Mouse (Mus musculus): ENCODE results near the gene Mettl14. TPM values are rescaled to one million over a fixed set of nuclear protein-coding genes. Genes with fewer than 3 reads are reported as not detected.

The Mettl14 gene
- polyA plus RNA-seq, 1 experiment from 2014 or later, result 35.1 TPM

DNA sequence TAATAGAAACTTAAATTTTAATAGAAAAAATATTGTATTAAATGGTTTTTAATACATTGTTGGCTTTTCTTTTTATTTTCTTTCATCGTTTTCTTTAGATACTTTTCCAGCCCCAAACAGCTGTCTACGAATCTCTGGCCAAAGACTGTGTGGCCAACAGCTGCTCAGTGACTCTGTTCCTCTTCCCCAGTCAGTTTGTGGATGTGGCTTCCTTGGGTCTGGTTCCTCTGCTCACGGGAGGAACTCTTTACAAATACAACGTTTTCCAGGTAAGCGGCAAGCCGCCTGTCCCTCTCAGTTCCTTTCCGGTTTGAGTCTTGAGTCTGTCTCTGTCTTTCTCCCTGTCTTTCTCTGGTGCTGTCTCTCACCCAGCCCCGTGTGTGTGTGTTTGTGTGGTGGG lies 35.3 kb downstream of the Mettl14 start:
- Histone ChIP-seq H3K9ac (ENCODE audit: low read length) (no peak overlapping the region), H3K27ac (ENCODE audit: low read depth, low read length) (no peak overlapping the region), H3K4me2 (ENCODE audit: low read depth, low read length, severe bottlenecking) (no peak overlapping the region), H3K4me3 (ENCODE audit: low read depth, low read length) (no peak overlapping the region), H3K4me1 (replicated peaks; ENCODE audit: control insufficient read depth, insufficient read depth, low read length) (no peaks in the 10 kb centered on the region), H3K36me3 (ENCODE audit: control insufficient read depth, insufficient read depth, low read length) (no peaks in the 10 kb centered on the region), H3K9me3 (ENCODE audit: control insufficient read depth, low read length) (no peaks in the 10 kb centered on the region), H3K27me3 (ENCODE audit: control insufficient read depth, insufficient read depth, low read length) (no peaks in the 10 kb centered on the region)
- no peak for DNase-seq (ENCODE audit: low spot score)
- ATAC-seq (replicated peaks; ENCODE audit: low FRiP score), result no peak
- 86% methylated on average over 8 of the region's 8 CpGs for WGBS

DNA sequence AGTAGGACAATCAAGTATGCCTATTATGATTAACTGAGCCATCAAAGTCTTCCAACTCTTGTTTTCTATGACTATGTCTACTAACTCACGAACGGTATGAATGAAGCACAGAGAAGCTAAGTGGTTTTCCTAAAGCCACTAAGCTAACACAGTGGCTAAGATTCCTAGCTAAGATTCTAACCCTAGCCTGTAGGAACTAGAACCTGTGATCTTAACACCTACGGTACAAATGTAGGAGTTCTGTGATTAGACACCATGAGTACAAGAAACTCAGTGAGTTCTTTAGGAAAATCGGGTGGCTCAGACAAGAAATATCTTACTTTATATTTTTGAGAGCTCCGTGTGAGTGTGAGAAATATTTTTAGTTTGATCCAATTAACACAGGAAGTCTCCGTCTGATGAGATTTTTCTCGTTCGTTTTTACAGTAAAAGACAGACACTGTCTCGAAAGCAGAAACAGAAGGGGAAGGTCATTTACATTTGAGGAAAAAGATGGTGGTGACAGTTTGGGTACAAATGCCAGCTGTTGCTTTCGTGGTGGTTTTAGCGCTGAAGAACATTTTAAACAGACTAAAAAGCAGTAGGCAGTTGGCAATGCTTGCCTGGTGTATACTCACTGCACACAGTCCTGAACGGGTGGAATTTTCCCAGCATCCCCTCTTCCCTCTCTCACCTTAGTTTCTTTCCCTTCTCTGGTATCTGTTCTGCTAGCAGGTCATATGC lies 37.7 kb downstream of the Mettl14 start:
- H3K36me3 ChIP-seq (ENCODE audit: control insufficient read depth, insufficient read depth, low read length), result no peaks in the 10 kb centered on the region
- WGBS, result 92% methylated on average over 12 of the region's 12 CpGs
- no peak overlapping the region for H3K9ac ChIP-seq (ENCODE audit: low read length)
- no peaks in the 10 kb centered on the region for H3K9me3 ChIP-seq (ENCODE audit: control insufficient read depth, low read length)
- no peak overlapping the region for H3K4me2 ChIP-seq (ENCODE audit: low read depth, low read length, severe bottlenecking)
- DNase-seq (ENCODE audit: low spot score) (no peak), ATAC-seq (replicated peaks; ENCODE audit: low FRiP score) (no peak)
- H3K4me3 ChIP-seq (ENCODE audit: low read depth, low read length), result no peak overlapping the region
- H3K4me1 ChIP-seq (replicated peaks; ENCODE audit: control insufficient read depth, insufficient read depth, low read length), result no peaks in the 10 kb centered on the region
- no peak overlapping the region for H3K27ac ChIP-seq (ENCODE audit: low read depth, low read length)
- no peaks in the 10 kb centered on the region for H3K27me3 ChIP-seq (ENCODE audit: control insufficient read depth, insufficient read depth, low read length)

DNA sequence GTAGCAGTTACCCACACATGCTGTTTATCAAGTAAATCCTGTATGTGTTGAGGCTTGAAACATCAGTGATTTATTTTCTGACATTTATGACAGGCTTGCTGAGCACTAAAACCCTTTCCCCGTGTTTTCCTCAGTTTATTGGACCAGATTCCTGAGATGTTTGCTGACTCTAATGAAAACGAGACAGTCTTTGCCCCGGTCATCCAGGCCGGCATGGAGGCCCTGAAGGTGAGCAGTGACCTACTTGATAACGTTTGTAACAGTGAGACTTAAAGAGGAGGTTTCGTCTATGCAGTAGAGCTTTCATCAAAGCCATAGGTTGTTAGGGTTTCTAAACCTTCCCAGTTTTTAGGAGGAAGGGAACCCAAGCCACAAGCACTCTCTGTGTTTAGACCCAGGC lies 42.2 kb downstream of the Mettl14 start:
- ATAC-seq (replicated peaks; ENCODE audit: low FRiP score) (no peak), DNase-seq (ENCODE audit: low spot score) (no peak)
- Histone ChIP-seq H3K4me3 (ENCODE audit: low read depth, low read length) (no peak overlapping the region), H3K27ac (ENCODE audit: low read depth, low read length) (no peak overlapping the region), H3K27me3 (ENCODE audit: control insufficient read depth, insufficient read depth, low read length) (no peaks in the 10 kb centered on the region), H3K4me1 (replicated peaks; ENCODE audit: control insufficient read depth, insufficient read depth, low read length) (no peaks in the 10 kb centered on the region), H3K9ac (ENCODE audit: low read length) (no peak overlapping the region), H3K36me3 (ENCODE audit: control insufficient read depth, insufficient read depth, low read length) (no peaks in the 10 kb centered on the region), H3K9me3 (ENCODE audit: control insufficient read depth, low read length) (no peaks in the 10 kb centered on the region), H3K4me2 (ENCODE audit: low read depth, low read length, severe bottlenecking) (no peak overlapping the region)
- WGBS, result 79% methylated on average over 6 of the region's 6 CpGs

DNA sequence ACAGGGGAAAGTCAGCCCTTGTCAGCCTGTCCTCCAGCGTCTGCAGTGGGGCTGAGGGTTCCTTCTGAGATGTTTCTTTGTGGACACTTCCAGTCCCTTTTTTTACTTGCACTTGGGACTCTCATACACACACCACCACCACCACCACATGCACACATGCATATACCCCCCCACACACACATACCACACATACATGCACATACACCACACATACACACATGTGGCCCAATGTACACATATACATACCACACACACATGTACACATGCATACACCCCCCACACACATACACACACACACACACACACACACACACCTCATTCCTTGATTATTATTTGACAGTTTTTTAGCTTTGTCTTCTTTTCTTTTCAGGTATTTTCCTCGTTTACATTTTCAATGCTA lies 44.9 kb downstream of the Mettl14 start:
- 79% methylated on average over 2 of the region's 2 CpGs for WGBS
- no peak for DNase-seq (ENCODE audit: low spot score)
- H3K36me3 ChIP-seq (ENCODE audit: control insufficient read depth, insufficient read depth, low read length), result no peaks in the 10 kb centered on the region

DNA sequence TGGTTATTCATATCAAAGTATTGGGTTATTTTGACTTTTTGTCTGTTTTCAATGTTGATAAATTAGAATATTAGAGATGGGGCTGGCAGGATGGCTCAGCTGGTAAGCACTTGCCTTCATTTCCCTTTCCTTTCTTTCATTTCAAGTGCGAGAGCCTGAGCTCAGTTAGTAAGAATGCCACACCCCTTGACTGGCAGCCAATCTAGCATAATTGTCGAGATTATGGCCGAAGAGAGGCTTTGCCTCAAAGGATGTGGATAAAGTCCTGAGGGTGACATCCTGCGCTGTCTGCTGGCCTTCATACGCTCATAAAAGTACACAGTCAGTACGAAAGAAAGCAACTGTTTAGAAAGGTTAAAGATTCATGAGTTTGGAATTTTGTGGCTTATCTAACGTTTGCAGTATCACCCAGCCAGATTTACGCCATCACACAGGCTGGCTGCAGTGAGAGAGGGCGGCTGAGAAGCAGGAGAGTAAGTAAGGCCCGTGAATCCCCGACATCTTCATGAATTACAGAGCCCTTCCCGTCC lies 47.2 kb downstream of the Mettl14 start:
- no peak overlapping the region for H3K27ac ChIP-seq (ENCODE audit: low read depth, low read length)
- H3K36me3 ChIP-seq (ENCODE audit: control insufficient read depth, insufficient read depth, low read length), result no peaks in the 10 kb centered on the region
- 79% methylated on average over 12 of the region's 12 CpGs for WGBS
- H3K9ac ChIP-seq (ENCODE audit: low read length), result no peak overlapping the region
- no peaks in the 10 kb centered on the region for H3K9me3 ChIP-seq (ENCODE audit: control insufficient read depth, low read length)
- no peaks in the 10 kb centered on the region for H3K4me1 ChIP-seq (replicated peaks; ENCODE audit: control insufficient read depth, insufficient read depth, low read length)
- ATAC-seq (replicated peaks; ENCODE audit: low FRiP score) (no peak), DNase-seq (ENCODE audit: low spot score) (no peak)
- no peak overlapping the region for H3K4me3 ChIP-seq (ENCODE audit: low read depth, low read length)
- no peak overlapping the region for H3K4me2 ChIP-seq (ENCODE audit: low read depth, low read length, severe bottlenecking)
- no peaks in the 10 kb centered on the region for H3K27me3 ChIP-seq (ENCODE audit: control insufficient read depth, insufficient read depth, low read length)

More for the DNA sequence above, 44.9 kb downstream of the Mettl14 start:
- ATAC-seq (replicated peaks; ENCODE audit: low FRiP score), result no peak
- H3K27ac ChIP-seq (ENCODE audit: low read depth, low read length), result no peak overlapping the region
- H3K9ac ChIP-seq (ENCODE audit: low read length), result no peak overlapping the region
- H3K4me3 ChIP-seq (ENCODE audit: low read depth, low read length), result no peak overlapping the region
- H3K9me3 ChIP-seq (ENCODE audit: control insufficient read depth, low read length), result no peaks in the 10 kb centered on the region
- no peaks in the 10 kb centered on the region for H3K27me3 ChIP-seq (ENCODE audit: control insufficient read depth, insufficient read depth, low read length)
- H3K4me2 ChIP-seq (ENCODE audit: low read depth, low read length, severe bottlenecking), result no peak overlapping the region
- H3K4me1 ChIP-seq (replicated peaks; ENCODE audit: control insufficient read depth, insufficient read depth, low read length), result no peaks in the 10 kb centered on the region

DNA sequence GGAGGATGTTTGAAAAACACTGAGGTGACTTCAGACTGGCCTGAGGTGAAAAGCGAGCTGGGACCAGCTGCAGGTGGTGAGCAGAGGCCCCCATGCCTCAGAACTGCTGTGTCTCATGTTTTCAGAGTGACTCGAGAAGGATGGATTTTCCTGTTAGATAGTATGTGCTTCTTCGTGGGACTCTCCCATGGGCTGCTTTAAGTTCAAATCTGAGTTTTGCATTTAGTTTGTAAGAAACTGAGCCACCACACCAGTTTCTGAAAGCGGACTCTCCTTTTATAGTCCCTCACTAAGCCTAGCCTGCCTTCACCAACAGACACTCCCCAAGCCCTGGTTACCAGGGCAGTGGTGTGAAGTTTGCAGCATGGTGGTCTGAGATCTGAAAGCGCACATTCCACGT lies 48.1 kb downstream of the Mettl14 start:
- DNase-seq (ENCODE audit: low spot score) (no peak), ATAC-seq (replicated peaks; ENCODE audit: low FRiP score) (no peak)
- no peaks in the 10 kb centered on the region for H3K36me3 ChIP-seq (ENCODE audit: control insufficient read depth, insufficient read depth, low read length)
- H3K27ac ChIP-seq (ENCODE audit: low read depth, low read length), result no peak overlapping the region
- H3K4me1 ChIP-seq (replicated peaks; ENCODE audit: control insufficient read depth, insufficient read depth, low read length), result no peaks in the 10 kb centered on the region
- no peak overlapping the region for H3K4me2 ChIP-seq (ENCODE audit: low read depth, low read length, severe bottlenecking)
- H3K9ac ChIP-seq (ENCODE audit: low read length), result no peak overlapping the region
- no peaks in the 10 kb centered on the region for H3K27me3 ChIP-seq (ENCODE audit: control insufficient read depth, insufficient read depth, low read length)
- 80% methylated on average over 6 of the region's 6 CpGs for WGBS
- H3K9me3 ChIP-seq (ENCODE audit: control insufficient read depth, low read length), result no peaks in the 10 kb centered on the region
- H3K4me3 ChIP-seq (ENCODE audit: low read depth, low read length), result no peak overlapping the region

DNA sequence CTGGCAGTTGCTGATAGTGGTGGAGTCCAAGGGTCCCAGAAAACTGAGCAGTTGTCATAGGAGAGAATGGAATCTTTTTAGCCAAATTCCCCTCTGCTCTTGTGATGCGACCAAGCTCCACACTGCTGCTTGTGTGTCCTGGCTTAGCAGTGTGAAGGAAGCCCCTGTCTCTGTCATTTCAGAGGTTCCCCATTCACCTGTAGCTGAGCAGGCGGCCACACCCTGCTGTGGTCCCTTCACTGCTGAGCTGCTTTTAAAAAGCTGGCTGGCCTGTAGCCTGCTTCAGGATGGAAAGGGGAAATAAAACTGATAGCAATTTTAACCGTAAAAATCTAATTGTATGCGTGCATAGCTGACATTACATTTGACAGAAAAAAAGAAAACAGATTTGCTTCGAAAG lies 49.0 kb downstream of the Mettl14 start:
- Histone ChIP-seq H3K4me1 (replicated peaks; ENCODE audit: control insufficient read depth, insufficient read depth, low read length) (no peaks in the 10 kb centered on the region), H3K4me3 (ENCODE audit: low read depth, low read length) (no peak overlapping the region), H3K9me3 (ENCODE audit: control insufficient read depth, low read length) (no peaks in the 10 kb centered on the region), H3K36me3 (ENCODE audit: control insufficient read depth, insufficient read depth, low read length) (no peaks in the 10 kb centered on the region), H3K4me2 (ENCODE audit: low read depth, low read length, severe bottlenecking) (no peak overlapping the region), H3K27ac (ENCODE audit: low read depth, low read length) (no peak overlapping the region), H3K27me3 (ENCODE audit: control insufficient read depth, insufficient read depth, low read length) (no peaks in the 10 kb centered on the region), H3K9ac (ENCODE audit: low read length) (no peak overlapping the region)
- 76% methylated on average over 5 of the region's 5 CpGs for WGBS
- DNase-seq (ENCODE audit: low spot score) (no peak), ATAC-seq (replicated peaks; ENCODE audit: low FRiP score) (no peak)

DNA sequence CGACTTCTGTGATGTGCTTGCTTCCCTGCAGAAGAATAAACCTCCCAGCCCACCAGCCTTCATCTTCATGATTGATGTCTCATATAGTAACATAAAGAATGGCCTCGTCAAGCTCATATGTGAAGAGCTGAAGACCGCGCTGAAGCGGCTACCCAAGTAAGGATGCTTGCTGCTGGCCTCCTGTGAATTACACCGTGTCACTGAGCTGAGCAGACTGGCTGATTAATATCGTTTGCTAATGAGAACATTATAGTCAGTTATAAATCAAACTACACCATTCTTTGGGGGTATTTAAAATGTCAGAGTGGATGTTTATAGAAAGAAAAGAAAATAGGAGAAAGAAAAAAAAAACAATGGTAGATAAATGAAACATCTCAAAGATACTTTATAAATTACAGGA lies 49.5 kb downstream of the Mettl14 start:
- Histone ChIP-seq H3K36me3 (ENCODE audit: control insufficient read depth, insufficient read depth, low read length) (no peaks in the 10 kb centered on the region), H3K4me2 (ENCODE audit: low read depth, low read length, severe bottlenecking) (no peak overlapping the region), H3K27me3 (ENCODE audit: control insufficient read depth, insufficient read depth, low read length) (no peaks in the 10 kb centered on the region), H3K9me3 (ENCODE audit: control insufficient read depth, low read length) (no peaks in the 10 kb centered on the region), H3K4me3 (ENCODE audit: low read depth, low read length) (no peak overlapping the region), H3K9ac (ENCODE audit: low read length) (no peak overlapping the region), H3K4me1 (replicated peaks; ENCODE audit: control insufficient read depth, insufficient read depth, low read length) (no peaks in the 10 kb centered on the region), H3K27ac (ENCODE audit: low read depth, low read length) (no peak overlapping the region)
- WGBS, result 85% methylated on average over 7 of the region's 7 CpGs
- ATAC-seq (replicated peaks; ENCODE audit: low FRiP score) (no peak), DNase-seq (ENCODE audit: low spot score) (no peak)

DNA sequence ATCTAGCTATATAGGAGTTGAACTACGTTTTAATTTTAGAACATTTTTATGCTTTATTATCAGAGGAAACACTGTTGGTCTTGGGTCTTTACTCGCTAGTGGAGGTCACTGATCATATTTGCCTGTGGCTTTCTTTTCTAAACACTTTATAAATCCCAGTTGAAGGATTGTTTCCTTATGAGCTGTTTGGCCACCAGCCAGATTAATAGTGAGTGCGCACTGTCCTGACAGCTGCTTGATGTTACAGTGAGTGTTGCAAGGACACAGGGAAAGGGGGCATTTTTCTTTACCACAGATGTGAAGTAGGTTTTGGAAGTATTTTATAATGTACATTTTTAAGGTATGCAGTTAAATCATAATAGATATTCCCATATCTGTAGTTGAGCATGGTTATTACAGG lies 50.4 kb downstream of the Mettl14 start:
- Histone ChIP-seq H3K4me1 (replicated peaks; ENCODE audit: control insufficient read depth, insufficient read depth, low read length) (no peaks in the 10 kb centered on the region), H3K9me3 (ENCODE audit: control insufficient read depth, low read length) (no peaks in the 10 kb centered on the region), H3K4me2 (ENCODE audit: low read depth, low read length, severe bottlenecking) (no peak overlapping the region), H3K9ac (ENCODE audit: low read length) (no peak overlapping the region), H3K27ac (ENCODE audit: low read depth, low read length) (no peak overlapping the region), H3K27me3 (ENCODE audit: control insufficient read depth, insufficient read depth, low read length) (no peaks in the 10 kb centered on the region), H3K36me3 (ENCODE audit: control insufficient read depth, insufficient read depth, low read length) (no peaks in the 10 kb centered on the region), H3K4me3 (ENCODE audit: low read depth, low read length) (no peak overlapping the region)
- 82% methylated on average over 3 of the region's 3 CpGs for WGBS
- DNase-seq (ENCODE audit: low spot score) (no peak), ATAC-seq (replicated peaks; ENCODE audit: low FRiP score) (no peak)
